Mouse (Mus musculus) megakaryocyte, embryonic 14.5 days (primary cell): ENCODE data around the gene Adarb1. TPM values are rescaled to one million over a fixed set of nuclear protein-coding genes. Genes with fewer than 3 reads are reported as not detected.

Experiments used
- H3K27me3 ChIP-seq: replicated peaks from 2 replicates; pipeline ENCODE3; 2012; ENCODE audit warnings: inconsistent platforms
- H3K36me3 ChIP-seq: replicated peaks from 2 replicates; pipeline ENCODE3; 2012; ENCODE audit warnings: low read length, inconsistent platforms, mixed read lengths
- H3K4me1 ChIP-seq: 2 replicates; pipeline ENCODE4 v1.6.1; 2012; ENCODE audit warnings: inconsistent platforms
- H3K4me3 ChIP-seq: replicated peaks from 2 replicates; pipeline ENCODE3; 2012; ENCODE audit warnings: moderate library complexity, mild to moderate bottlenecking, inconsistent platforms
- H3K9me3 ChIP-seq: 2 replicates; pipeline ENCODE4 v1.6.1; 2012; ENCODE audit warnings: inconsistent platforms
- FLI1 ChIP-seq: IDR thresholded peaks from 2 replicates; pipeline ENCODE4 v1.6.1; 2012; ENCODE audit warnings: low read length, inconsistent platforms, mixed read lengths
- GATA1 ChIP-seq: IDR thresholded peaks from 3 replicates; pipeline ENCODE4 v1.6.1; 2012; ENCODE audit warnings: mixed read lengths, low read length, inconsistent platforms, borderline replicate concordance
- polyA plus RNA-seq: library from polyadenylated mRNA; stranded (reverse); fragments of >175 nt; gene quantifications from 2 replicates; pipeline ENCODE4 v1.2.3, GENCODE M21; 2012; ENCODE audit warnings: low replicate concordance; ENCODE audit not compliant: insufficient read depth

Adarb1 gene
- polyA plus RNA-seq, 1 experiment = 1.6 TPM

DNA sequence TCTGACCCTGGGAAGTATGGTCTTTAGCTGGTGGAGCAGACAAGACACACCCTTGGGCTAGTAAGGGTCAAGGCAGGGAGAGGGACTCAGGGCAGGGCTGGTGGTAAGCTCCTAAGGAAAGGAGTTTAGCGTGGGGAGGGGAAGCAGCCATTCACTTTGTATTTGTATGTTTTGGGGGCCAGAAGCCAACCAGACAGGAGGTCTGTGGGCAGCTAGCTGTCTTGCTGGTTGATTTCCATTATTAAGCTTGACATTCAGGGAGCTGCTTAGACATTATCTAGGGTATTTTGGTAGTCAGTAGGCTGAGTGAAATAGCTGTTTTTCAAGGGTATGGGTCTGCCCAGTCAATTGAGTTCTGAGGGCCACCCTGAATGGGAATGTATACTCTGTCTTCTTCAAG, 20.0 kb upstream of the Adarb1 start:
- no peaks in the 10 kb centered on the region for H3K36me3 ChIP-seq
- H3K27me3 ChIP-seq = no peaks in the 10 kb centered on the region
- no peaks in the 10 kb centered on the region for H3K9me3 ChIP-seq
- peaks cover 92% of the 10 kb centered on the region for H3K4me1 ChIP-seq
- no peak for TF ChIP-seq GATA1
- no peak for TF ChIP-seq FLI1
- H3K4me3 ChIP-seq = no peak overlapping the region

DNA sequence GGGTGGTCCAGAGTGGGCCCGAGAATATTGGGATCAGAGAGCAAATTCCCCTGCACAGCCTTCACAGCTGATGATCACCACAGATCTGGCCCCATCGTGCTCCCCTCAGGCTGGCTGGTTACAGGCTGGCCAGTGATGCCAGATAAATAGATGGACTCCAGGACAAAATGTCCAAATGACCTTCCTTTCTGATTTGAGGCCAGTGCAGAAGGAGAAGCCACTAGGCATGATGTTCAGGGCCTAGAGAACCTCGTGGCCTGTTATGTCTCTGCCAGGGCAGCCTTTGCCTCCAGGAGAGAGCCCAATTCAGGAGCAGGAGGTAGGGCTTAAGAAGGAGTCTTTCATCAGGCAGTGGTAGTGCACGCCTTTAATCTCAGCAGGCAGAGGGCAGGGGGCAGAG, 17.3 kb upstream of the Adarb1 start:
- no peak for TF ChIP-seq FLI1
- H3K4me3 ChIP-seq = peak overlapping the region; percentile 89
- H3K36me3 ChIP-seq = no peaks in the 10 kb centered on the region
- H3K27me3 ChIP-seq = no peaks in the 10 kb centered on the region
- 0 out of 2 replicates have a peak, but pooled peaks cover 2% of the 10 kb centered on the region for H3K9me3 ChIP-seq
- H3K4me1 ChIP-seq = peaks cover 79% of the 10 kb centered on the region

DNA sequence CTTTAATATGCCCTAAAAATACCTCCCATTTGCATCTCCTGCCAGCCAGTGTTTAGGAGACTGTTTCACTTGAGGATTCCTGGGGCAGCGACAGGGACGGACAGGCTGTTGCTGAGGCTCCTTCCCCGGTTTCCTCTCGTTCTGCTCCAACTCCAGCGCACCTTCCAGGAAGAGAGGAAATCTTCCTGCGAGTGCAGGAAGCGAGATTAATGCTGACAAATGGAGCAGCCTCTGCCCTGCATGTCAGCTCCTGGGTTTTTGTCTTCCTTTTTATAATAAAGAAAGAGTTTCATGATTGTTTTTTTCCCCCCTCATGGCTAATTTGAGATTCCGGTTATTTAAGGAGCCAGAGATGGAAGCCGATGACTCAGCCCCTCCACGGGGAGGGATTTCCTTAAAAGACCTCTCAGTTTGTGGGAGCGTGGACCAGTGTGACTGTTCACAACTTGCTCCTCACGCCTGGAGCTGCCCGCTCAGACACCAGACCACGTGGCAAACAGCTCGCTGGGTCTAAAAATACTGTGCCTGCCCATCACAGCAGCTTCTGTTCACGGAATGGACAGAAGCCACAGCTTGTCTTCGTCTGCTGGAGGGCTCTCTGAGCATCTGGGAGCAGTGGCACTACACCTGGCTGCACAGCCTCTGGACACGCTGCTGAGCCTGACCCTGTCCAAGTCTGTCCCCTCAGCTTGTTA, 16.5 kb upstream of the Adarb1 start:
- Histone ChIP-seq H3K4me1 (peaks cover 72% of the 10 kb centered on the region), H3K9me3 (0 out of 2 replicates have a peak, but pooled peaks cover 2% of the 10 kb centered on the region), H3K27me3 (no peaks in the 10 kb centered on the region), H3K36me3 (no peaks in the 10 kb centered on the region), H3K4me3 (peak overlapping the region; percentile 89)
- TF ChIP-seq GATA1 = no peak
- no peak for TF ChIP-seq FLI1

GRCm38 (mm10) chr10:77434076-77434456, 16.0 kb upstream of the Adarb1 start:
- Histone ChIP-seq H3K4me1 (peaks cover 67% of the 10 kb centered on the region), H3K4me3 (peak overlapping the region; percentile 89), H3K9me3 (0 out of 2 replicates have a peak, but pooled peaks cover 2% of the 10 kb centered on the region), H3K36me3 (no peaks in the 10 kb centered on the region), H3K27me3 (no peaks in the 10 kb centered on the region)
- TF ChIP-seq FLI1 = no peak
- TF ChIP-seq GATA1 = no peak

DNA sequence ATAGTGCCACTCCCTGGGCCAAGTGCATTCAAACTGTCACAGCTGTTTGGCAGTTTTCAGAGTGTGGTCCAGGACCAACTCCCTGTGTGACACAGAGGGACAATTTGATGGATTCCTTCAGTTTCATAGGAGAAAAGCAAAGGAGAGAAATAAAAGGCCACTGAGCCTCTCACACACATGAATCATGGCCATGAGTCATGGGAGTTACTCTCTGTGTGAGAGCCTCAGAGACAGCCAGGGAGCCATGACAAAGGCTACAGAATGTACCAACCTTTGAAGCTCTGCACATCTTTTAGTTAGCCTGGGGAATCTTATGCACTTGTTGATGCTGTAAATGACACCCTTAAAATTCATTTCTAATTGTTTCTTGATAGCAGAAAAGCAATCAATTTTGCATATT, 12.7 kb upstream of the Adarb1 start:
- Histone ChIP-seq H3K27me3 (peaks cover 10% of the 10 kb centered on the region), H3K4me1 (peaks cover 52% of the 10 kb centered on the region), H3K4me3 (no peak overlapping the region), H3K36me3 (no peaks in the 10 kb centered on the region), H3K9me3 (0 out of 2 replicates have a peak, but pooled peaks cover 2% of the 10 kb centered on the region)
- no peak for TF ChIP-seq GATA1
- TF ChIP-seq FLI1 = no peak

DNA sequence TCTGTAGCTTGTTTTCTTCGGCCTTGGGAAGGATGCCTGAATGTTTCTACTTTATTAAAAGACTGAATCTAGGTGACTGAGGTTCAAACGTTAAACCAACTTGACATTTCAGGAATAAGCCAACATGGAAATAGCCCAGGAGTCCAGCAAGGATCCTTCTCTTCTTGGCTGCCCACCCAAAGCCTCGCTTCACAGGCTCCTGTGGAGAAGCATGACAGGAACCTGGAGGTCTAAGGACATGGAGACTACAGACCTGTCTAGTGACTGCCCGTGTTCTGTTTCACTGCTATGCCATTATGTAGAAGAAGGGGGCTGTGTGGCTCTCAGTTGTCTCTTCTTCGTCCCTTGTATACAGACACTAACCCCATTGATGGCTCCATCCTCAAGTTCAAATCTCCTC, 11.9 kb upstream of the Adarb1 start:
- H3K4me1 ChIP-seq = peaks cover 44% of the 10 kb centered on the region
- peaks cover 10% of the 10 kb centered on the region for H3K27me3 ChIP-seq
- no peak overlapping the region for H3K4me3 ChIP-seq
- H3K9me3 ChIP-seq = 0 out of 2 replicates have a peak, but pooled peaks cover 2% of the 10 kb centered on the region
- TF ChIP-seq GATA1 (no peak), FLI1 (no peak)
- no peaks in the 10 kb centered on the region for H3K36me3 ChIP-seq

DNA sequence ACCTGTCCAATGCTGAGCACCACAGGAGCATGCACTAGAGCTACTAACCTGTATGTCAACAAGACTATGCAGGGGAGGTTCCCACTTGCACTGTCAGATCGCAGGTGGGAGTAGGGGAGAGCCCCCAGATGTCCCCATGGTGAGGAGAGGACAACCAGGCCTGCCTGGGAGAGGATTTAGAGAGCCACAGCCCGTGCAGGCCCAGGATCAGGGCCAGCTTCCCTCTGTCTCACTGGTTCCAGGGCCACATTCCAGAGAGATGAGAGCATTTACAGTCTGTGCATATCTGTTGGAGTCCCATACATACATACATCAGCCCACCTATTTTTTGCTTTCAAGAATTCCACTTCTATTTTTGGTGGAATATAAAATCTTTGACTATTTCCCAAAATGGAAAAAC, 9.5 kb upstream of the Adarb1 start:
- H3K36me3 ChIP-seq = no peaks in the 10 kb centered on the region
- 0 out of 2 replicates have a peak, but pooled peaks cover 2% of the 10 kb centered on the region for H3K9me3 ChIP-seq
- TF ChIP-seq GATA1 (no peak), FLI1 (no peak)
- H3K4me1 ChIP-seq = peaks cover 27% of the 10 kb centered on the region
- peaks cover 13% of the 10 kb centered on the region for H3K27me3 ChIP-seq
- H3K4me3 ChIP-seq = no peak overlapping the region

DNA sequence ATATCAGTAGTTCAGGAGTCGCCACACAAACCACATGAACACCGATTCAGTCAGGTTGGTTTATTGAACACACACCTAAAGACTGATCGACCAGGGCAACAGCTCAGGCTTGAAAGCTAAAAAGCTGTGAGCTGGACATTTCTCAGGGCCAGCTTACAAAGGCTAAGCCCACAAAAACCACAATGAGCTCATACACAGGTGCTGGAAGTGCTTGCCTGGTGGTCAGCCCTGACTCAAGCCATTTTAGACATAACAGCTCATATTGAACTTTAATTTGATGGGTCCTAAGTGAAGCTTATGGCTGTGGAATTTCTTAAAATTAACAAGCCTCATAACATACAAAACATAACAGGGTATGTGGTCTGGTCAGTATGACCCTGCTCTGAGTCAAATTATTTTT, 2.1 kb upstream of the Adarb1 start:
- H3K4me1 ChIP-seq = peaks cover 42% of the 10 kb centered on the region
- H3K4me3 ChIP-seq = no peak overlapping the region
- no peak for TF ChIP-seq FLI1
- TF ChIP-seq GATA1 = no peak
- peaks cover 24% of the 10 kb centered on the region for H3K27me3 ChIP-seq
- H3K9me3 ChIP-seq = 0 out of 2 replicates have a peak, but pooled peaks cover 2% of the 10 kb centered on the region
- no peaks in the 10 kb centered on the region for H3K36me3 ChIP-seq

GRCm38 (mm10) chr10:77417240-77418102, 599 bp downstream of the Adarb1 start:
- H3K4me1 ChIP-seq = peaks cover 57% of the 10 kb centered on the region
- peaks cover 23% of the 10 kb centered on the region for H3K27me3 ChIP-seq
- H3K9me3 ChIP-seq = 0 out of 2 replicates have a peak, but pooled peaks cover 2% of the 10 kb centered on the region
- TF ChIP-seq GATA1 (no peak), FLI1 (no peak)
- H3K36me3 ChIP-seq = no peaks in the 10 kb centered on the region
- H3K4me3 ChIP-seq = peak overlapping the region; percentile 95

- TF ChIP-seq GATA1 = no peak
- TF ChIP-seq FLI1 = no peak
- Histone ChIP-seq H3K9me3 (0 out of 2 replicates have a peak, but pooled peaks cover 2% of the 10 kb centered on the region), H3K4me1 (peaks cover 64% of the 10 kb centered on the region), H3K27me3 (peaks cover 25% of the 10 kb centered on the region), H3K4me3 (peak overlapping the region; percentile 95), H3K36me3 (no peaks in the 10 kb centered on the region)
Observed at GRCm38 (mm10) chr10:77416666-77417239, 1.3 kb downstream of the Adarb1 start.
